Mouse (Mus musculus) lung, postnatal 0 days (tissue): ENCODE measurements around the gene Akap2.

Experiments
- CTCF ChIP-seq: IDR thresholded peaks from 2 replicates; pipeline ENCODE4 v1.5.1; 2016; ENCODE audit warnings: antibody characterized with exemption, mild to moderate bottlenecking
- EP300 ChIP-seq: IDR thresholded peaks from 2 replicates; pipeline ENCODE4 v1.6.1; 2016; ENCODE audit warnings: antibody characterized with exemption, mild to moderate bottlenecking, control low read depth

DNA sequence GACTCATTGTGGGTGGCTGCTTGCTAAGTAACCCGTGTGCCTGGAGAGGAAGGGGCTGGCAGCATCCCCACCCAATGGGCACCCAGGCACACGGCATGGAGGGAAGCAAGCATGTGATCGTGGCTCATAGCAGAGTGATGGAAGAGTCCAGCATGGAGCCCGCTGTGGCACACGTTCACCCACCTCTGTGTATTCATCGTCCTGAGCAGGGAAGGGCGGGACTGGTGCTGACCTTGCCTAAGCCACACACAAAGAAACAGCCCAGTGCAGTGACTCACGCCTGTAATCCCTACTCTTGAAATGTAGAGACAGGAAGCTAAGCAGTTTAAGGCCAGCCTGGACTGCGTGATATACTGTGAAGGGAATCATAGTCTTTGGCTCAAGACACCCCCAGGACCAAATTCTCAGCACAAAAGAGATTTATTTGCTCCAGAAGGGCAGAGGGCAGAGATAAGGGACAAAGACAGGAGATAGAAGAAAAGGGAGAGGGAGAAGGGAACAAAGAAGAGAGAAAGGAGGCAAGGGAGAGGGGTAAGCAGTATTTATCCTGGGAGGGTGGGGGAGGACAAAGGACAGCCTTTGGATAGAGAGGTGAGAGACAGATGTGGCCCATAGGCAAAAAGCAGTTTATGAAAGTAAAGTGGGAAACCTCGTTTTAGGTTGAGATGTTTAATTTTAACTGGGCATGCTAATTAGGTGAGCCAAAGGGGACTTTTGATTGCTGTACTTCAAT is 81.0 kb downstream of the Akap2 start:
- TF ChIP-seq CTCF = no peak
- no peak for TF ChIP-seq EP300
